Mouse (Mus musculus) olfactory bulb, adult 2 months (tissue): ENCODE results near the gene Plekha3.

Experiments used
- CTCF ChIP-seq: fragments of 200-500 bp; IDR thresholded peaks from 2 replicates; pipeline ENCODE4 v1.5.1; 2012; ENCODE audit warnings: low read depth, mild to moderate bottlenecking, low read length, moderate library complexity; ENCODE audit not compliant: insufficient read depth
- POLR2A ChIP-seq: fragments of 200-500 bp; IDR thresholded peaks from 2 replicates; pipeline ENCODE4 v1.6.1; 2012; ENCODE audit warnings: mild to moderate bottlenecking, low read depth, low read length, moderate library complexity; ENCODE audit not compliant: insufficient read depth

- TF ChIP-seq CTCF = no peak
- no peak for TF ChIP-seq POLR2A
These were observed 9.6 kb upstream of the Plekha3 start for GRCm38 (mm10) chr2:76665531-76665930.
